In the genomic region with DNA sequence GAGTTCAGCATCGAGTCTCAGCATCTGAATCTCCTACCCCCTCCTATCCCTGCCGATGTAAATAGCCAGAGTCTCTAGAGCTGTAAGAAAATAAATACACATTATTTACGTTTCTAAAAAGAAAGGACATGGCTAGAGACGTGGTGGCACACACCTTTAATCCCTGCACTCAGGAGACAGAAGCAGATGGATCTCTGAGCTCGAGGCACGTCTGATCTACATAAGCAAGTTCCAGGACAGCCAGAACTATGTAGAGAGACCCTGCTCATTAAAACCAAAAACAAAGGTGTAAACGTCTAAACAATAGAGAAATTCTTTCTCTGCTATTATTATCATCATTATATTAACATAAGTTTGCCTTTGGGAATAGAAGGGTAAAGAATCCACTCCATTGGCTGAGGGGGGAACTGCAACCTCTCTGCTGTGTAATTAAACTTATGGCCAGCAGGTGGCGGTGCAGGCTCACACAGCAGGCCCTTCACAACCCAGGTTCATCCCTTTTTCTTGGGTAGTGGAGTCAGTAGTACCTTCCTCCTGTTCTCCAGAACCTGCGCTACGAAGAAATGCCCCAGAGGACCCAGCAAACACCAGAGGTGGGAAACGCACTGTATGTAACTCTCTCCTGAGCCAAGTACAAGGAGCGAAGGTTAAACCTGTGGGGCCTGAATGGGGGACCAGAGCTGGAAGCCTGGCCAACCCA, we compare ENCODE assay signal across 8 mouse cellular contexts. TPM values are rescaled to one million over a fixed set of nuclear protein-coding genes. Genes with fewer than 3 reads are reported as not detected.
DNase-seq lines count a peak whose midpoint lies in the region; ATAC-seq and TF ChIP-seq lines count a peak whose summit lies in the region.

No protein-coding gene starts in this region.

- H3K4me2 ChIP-seq in intestine, embryonic 15.5 days (replicated peaks), result peak overlapping the region; percentile 37; the same call in 1 of the 2 replicates

- WGBS in intestine, embryonic 15.5 days, result 37% methylated on average over 12 of the region's 12 CpGs

- H3K36me3 ChIP-seq in intestine, embryonic 15.5 days, result no peaks in the 10 kb centered on the region

- peak; percentile 70 to 74 for DNase-seq in adrenal gland, adult 18-20 months (ENCODE audit: low spot score in 2 of 2)
- peak; percentile 42 to 58 for DNase-seq in gastrocnemius, postnatal 36 days
- peak; percentile 67 to 82 for DNase-seq in left cerebral cortex, postnatal 14 days (ENCODE audit: low spot score in 2 of 2)
- DNase-seq in mesoderm, embryonic 11.5 days (ENCODE audit: low read depth, low spot score), result peak; percentile 85
- DNase-seq in right cerebral cortex, postnatal 36 days (ENCODE audit: low spot score in 2 of 2), result peak; percentile 43 to 45
- DNase-seq in yolk sac, embryonic 10.5 days (ENCODE audit: low spot score), result peak; percentile 60

- no peaks in the 10 kb centered on the region for H3K4me1 ChIP-seq in cortical plate, adult 2 months (ENCODE audit: control insufficient read depth, insufficient read depth, low read length)
- H3K4me1 ChIP-seq in intestine, embryonic 15.5 days (replicated peaks), result 0 out of 2 replicates have a peak, but pooled peaks cover 3% of the 10 kb centered on the region

- H3K27me3 ChIP-seq in intestine, embryonic 15.5 days (replicated peaks), result no peaks in the 10 kb centered on the region

- no peak overlapping the region for H3K4me3 ChIP-seq in cortical plate, adult 2 months (ENCODE audit: insufficient read depth, low read length)
- no peak overlapping the region for H3K4me3 ChIP-seq in intestine, embryonic 15.5 days (replicated peaks)

- H3K27ac ChIP-seq in cortical plate, adult 2 months (ENCODE audit: insufficient read depth, low read length), result no peak overlapping the region
- no peak overlapping the region for H3K27ac ChIP-seq in intestine, embryonic 15.5 days

- TF ChIP-seq CTCF in cortical plate, adult 2 months (IDR thresholded peaks at IDR 0.05; ENCODE audit: extremely low read depth, insufficient read depth, low read length), result peak; percentile 99

- no peak for TF ChIP-seq POLR2A in cortical plate, adult 2 months (IDR thresholded peaks at IDR 0.05; ENCODE audit: extremely low read depth, insufficient read depth, low read length)

- H3K9me3 ChIP-seq in intestine, embryonic 15.5 days, result no peaks in the 10 kb centered on the region

- ATAC-seq in intestine, embryonic 15.5 days, result peak; percentile 75

- no peak overlapping the region for H3K9ac ChIP-seq in intestine, embryonic 15.5 days

- intact Hi-C loops in gastrocnemius, postnatal 36 days (cut with DNase I), result no loop called here
- intact Hi-C loops in left cerebral cortex, postnatal 14 days (cut with DNase I), result loop anchor here (5.0 kb wide), 1 partner anchor 290 kb away; no protein-coding TSS in a partner anchor

RNA-seq across cellular contexts. Expression of a gene that starts 48.0 kb away (rescaled TPM):
- 100 to 1,000 TPM in 1 of 2 experiments, 10 to 100 TPM in 1; 83.5 to 105 TPM for total RNA-seq in adrenal gland, adult 18-20 months (2021)
- 26.4 and 27.8 TPM in 2 replicates for polyA plus RNA-seq in cortical plate, adult 2 months (2012; rRNA removed)
- total RNA-seq in gastrocnemius, postnatal 36 days (2021), result 10 to 100 TPM; 30.3 to 34.2 TPM
- polyA plus RNA-seq in intestine, embryonic 15.5 days (2015; fragmentation: Nextera tagmentation; extraction: Ambion mirVana), result 61.5 and 65.3 TPM in 2 replicates
- 10 to 100 TPM; 80.7 to 86.8 TPM for total RNA-seq in left cerebral cortex, postnatal 14 days (2021)
